Mouse (Mus musculus): ENCODE measurements around the gene Mtus2. TPM values are rescaled to one million over a fixed set of nuclear protein-coding genes. Genes with fewer than 3 reads are reported as not detected.

The Mtus2 gene
- total and polyA plus RNA-seq, 2 experiments from 2014 or later: 35.4 to 45.7 TPM

- WGBS: under 1% methylated on average over 39 of the region's 42 CpGs
- no peak for TF ChIP-seq CTCF (IDR thresholded peaks at IDR 0.05; ENCODE audit: low read depth)
- Histone ChIP-seq H3K9me3 (ENCODE audit: low read length) (no peaks in the 10 kb centered on the region), H3K4me3 (ENCODE audit: low read depth, low read length) (peak overlapping the region; percentile 70), H3K4me1 (ENCODE audit: insufficient read depth) (no peaks in the 10 kb centered on the region; the same call in 1 of the 2 replicates), H3K27ac (ENCODE audit: low read depth, low read length) (peak overlapping the region; percentile 70), H3K36me3 (ENCODE audit: insufficient read depth) (no peaks in the 10 kb centered on the region), H3K4me2 (ENCODE audit: low read depth) (peak overlapping the region; percentile 80), H3K9ac (peak overlapping the region; percentile 67), H3K27me3 (ENCODE audit: insufficient read depth, low read length) (no peaks in the 10 kb centered on the region; the same call in 1 of the 2 replicates)
- peak; percentile 53 for ATAC-seq
- peak; percentile 80 for DNase-seq
Measured at GRCm38 (mm10) chr5:147957592-147958271, 612 bp downstream of the Mtus2 start.

- H3K36me3 ChIP-seq (ENCODE audit: insufficient read depth): no peaks in the 10 kb centered on the region
- no peaks in the 10 kb centered on the region for H3K9me3 ChIP-seq (ENCODE audit: low read length)
- H3K4me2 ChIP-seq (ENCODE audit: low read depth): peak overlapping the region; percentile 80
- ATAC-seq: no peak
- 25% methylated on average over 13 of the region's 13 CpGs for WGBS
- H3K9ac ChIP-seq: 0 out of 2 replicates have a peak overlapping the region, but pooled peaks have one; percentile 67
- DNase-seq: no peak
- TF ChIP-seq CTCF (IDR thresholded peaks at IDR 0.05; ENCODE audit: low read depth): no peak
- no peak overlapping the region for H3K27ac ChIP-seq (ENCODE audit: low read depth, low read length)
- H3K27me3 ChIP-seq (ENCODE audit: insufficient read depth, low read length): no peaks in the 10 kb centered on the region; the same call in 1 of the 2 replicates
- peak overlapping the region; percentile 70 for H3K4me3 ChIP-seq (ENCODE audit: low read depth, low read length)
- no peaks in the 10 kb centered on the region; the same call in 1 of the 2 replicates for H3K4me1 ChIP-seq (ENCODE audit: insufficient read depth)
Measured at GRCm38 (mm10) chr5:147958552-147958951, 1.4 kb downstream of the Mtus2 start.

DNA sequence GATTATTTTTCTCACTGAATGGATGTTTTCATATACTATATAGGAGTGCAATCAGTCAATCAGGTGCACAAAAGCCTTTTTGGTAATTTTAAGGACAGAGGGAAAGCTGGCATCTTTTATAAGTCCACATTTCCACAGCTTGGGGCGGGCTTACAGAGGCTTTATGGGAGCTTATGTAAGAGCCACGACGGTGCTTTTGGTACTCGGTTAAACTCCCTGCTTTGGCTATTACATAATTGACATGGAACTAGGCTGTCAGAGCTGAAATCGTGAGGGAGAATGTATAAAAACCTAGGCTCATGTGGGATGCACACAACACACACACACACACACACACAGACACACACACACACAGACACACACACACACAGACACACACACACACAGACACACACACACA lies 2.0 kb downstream of the Mtus2 start:
- DNase-seq: no peak
- 14% methylated on average over 5 of the region's 5 CpGs for WGBS
- Histone ChIP-seq H3K4me1 (ENCODE audit: insufficient read depth) (no peaks in the 10 kb centered on the region; the same call in 1 of the 2 replicates), H3K27me3 (ENCODE audit: insufficient read depth, low read length) (no peaks in the 10 kb centered on the region; the same call in 1 of the 2 replicates), H3K27ac (ENCODE audit: low read depth, low read length) (no peak overlapping the region), H3K9ac (no peak overlapping the region), H3K4me2 (ENCODE audit: low read depth) (peak overlapping the region; percentile 80; the same call in 1 of the 2 replicates), H3K4me3 (ENCODE audit: low read depth, low read length) (peak overlapping the region; percentile 70), H3K36me3 (ENCODE audit: insufficient read depth) (no peaks in the 10 kb centered on the region), H3K9me3 (ENCODE audit: low read length) (no peaks in the 10 kb centered on the region)
- no peak for TF ChIP-seq CTCF (IDR thresholded peaks at IDR 0.05; ENCODE audit: low read depth)
- ATAC-seq: no peak

GRCm38 (mm10) chr5:147960793-147961192 lies 3.7 kb downstream of the Mtus2 start:
- WGBS: 73% methylated on average over 1 of the region's 1 CpGs
- no peak for ATAC-seq

DNA sequence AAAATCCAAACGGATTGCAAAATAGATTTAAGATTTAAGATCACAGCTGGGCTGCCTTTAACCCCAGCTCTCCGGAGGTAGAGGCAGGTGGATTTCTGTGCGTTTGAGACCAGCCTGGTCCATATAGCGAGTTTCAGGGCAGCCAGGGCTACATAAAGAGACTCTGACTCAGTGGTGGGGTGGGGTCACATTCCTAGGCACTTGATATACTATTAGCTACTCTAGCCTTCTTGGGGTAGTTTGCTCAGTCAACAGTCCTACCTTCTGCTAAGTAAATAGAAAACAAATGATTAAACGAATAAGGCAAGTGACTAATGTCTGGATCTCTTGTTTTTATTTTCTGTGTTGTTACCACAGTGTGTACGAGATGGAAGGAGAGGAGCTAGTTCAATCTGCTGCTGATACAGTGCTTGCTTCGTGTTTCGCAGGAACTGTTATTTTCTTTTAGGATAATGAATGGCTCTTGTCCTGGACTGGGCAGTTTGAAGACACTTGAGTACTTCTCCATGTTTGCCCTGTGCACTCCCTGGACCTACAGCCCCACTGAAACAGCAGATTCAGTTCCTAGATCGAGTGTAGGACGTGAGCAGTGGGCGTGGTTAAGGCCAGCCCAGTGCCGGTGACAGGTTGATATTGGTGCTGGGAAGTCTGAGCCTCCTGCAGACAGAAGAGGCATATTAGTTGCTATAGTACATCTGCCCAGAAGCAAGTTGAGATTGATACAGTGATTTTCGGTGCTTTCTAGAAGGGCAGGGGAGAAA lies 6.9 kb downstream of the Mtus2 start:
- Histone ChIP-seq H3K9me3 (ENCODE audit: low read length) (no peaks in the 10 kb centered on the region), H3K27ac (ENCODE audit: low read depth, low read length) (no peak overlapping the region), H3K27me3 (ENCODE audit: insufficient read depth, low read length) (no peaks in the 10 kb centered on the region), H3K4me1 (ENCODE audit: insufficient read depth) (no peaks in the 10 kb centered on the region), H3K36me3 (ENCODE audit: insufficient read depth) (no peaks in the 10 kb centered on the region), H3K4me2 (ENCODE audit: low read depth) (no peak overlapping the region), H3K4me3 (ENCODE audit: low read depth, low read length) (no peak overlapping the region), H3K9ac (no peak overlapping the region)
- WGBS: 80% methylated on average over 13 of the region's 13 CpGs
- no peak for DNase-seq
- no peak for ATAC-seq
- no peak for TF ChIP-seq CTCF (IDR thresholded peaks at IDR 0.05; ENCODE audit: low read depth)

More at GRCm38 (mm10) chr5:147960793-147961192, 3.7 kb downstream of the Mtus2 start:
- Histone ChIP-seq H3K4me2 (ENCODE audit: low read depth) (no peak overlapping the region), H3K9ac (no peak overlapping the region), H3K4me3 (ENCODE audit: low read depth, low read length) (no peak overlapping the region), H3K27ac (ENCODE audit: low read depth, low read length) (no peak overlapping the region), H3K27me3 (ENCODE audit: insufficient read depth, low read length) (no peaks in the 10 kb centered on the region; the same call in 1 of the 2 replicates), H3K9me3 (ENCODE audit: low read length) (no peaks in the 10 kb centered on the region), H3K4me1 (ENCODE audit: insufficient read depth) (no peaks in the 10 kb centered on the region; the same call in 1 of the 2 replicates), H3K36me3 (ENCODE audit: insufficient read depth) (no peaks in the 10 kb centered on the region)
- no peak for DNase-seq
- peak; percentile 41 for TF ChIP-seq CTCF (IDR thresholded peaks at IDR 0.05; ENCODE audit: low read depth)

DNA sequence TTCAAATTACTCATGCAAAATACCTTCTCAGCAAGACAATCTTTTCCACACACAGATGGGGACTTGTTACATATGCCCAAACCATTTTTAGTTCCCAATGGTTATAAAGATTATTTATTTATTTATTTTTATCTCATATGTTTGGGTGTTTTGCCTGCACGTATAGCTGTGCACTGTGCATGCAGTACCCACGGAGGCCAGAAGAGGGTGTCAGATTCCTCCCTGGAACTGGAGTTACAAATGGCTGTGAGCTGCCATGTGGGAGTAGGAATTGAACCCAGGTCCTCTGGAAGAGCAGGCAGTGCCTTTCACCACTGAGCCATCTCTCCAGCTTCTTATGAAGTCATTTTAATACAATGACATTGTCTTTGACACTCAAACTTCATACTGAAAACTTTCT lies 7.7 kb downstream of the Mtus2 start:
- H3K9ac ChIP-seq: no peak overlapping the region
- no peaks in the 10 kb centered on the region for H3K27me3 ChIP-seq (ENCODE audit: insufficient read depth, low read length)
- H3K36me3 ChIP-seq (ENCODE audit: insufficient read depth): no peaks in the 10 kb centered on the region
- H3K4me1 ChIP-seq (ENCODE audit: insufficient read depth): no peaks in the 10 kb centered on the region
- H3K4me3 ChIP-seq (ENCODE audit: low read depth, low read length): no peak overlapping the region
- H3K4me2 ChIP-seq (ENCODE audit: low read depth): no peak overlapping the region
- TF ChIP-seq CTCF (IDR thresholded peaks at IDR 0.05; ENCODE audit: low read depth): peak; percentile 55
- WGBS: 44% methylated on average over 2 of the region's 2 CpGs
- no peak overlapping the region for H3K27ac ChIP-seq (ENCODE audit: low read depth, low read length)
- DNase-seq (no peak), ATAC-seq (no peak)
- no peaks in the 10 kb centered on the region for H3K9me3 ChIP-seq (ENCODE audit: low read length)

GRCm38 (mm10) chr5:147966646-147967045 lies 9.5 kb downstream of the Mtus2 start:
- TF ChIP-seq CTCF (IDR thresholded peaks at IDR 0.05; ENCODE audit: low read depth): no peak
- H3K27me3 ChIP-seq (ENCODE audit: insufficient read depth, low read length): no peaks in the 10 kb centered on the region
- H3K4me2 ChIP-seq (ENCODE audit: low read depth): no peak overlapping the region
- no peak overlapping the region for H3K4me3 ChIP-seq (ENCODE audit: low read depth, low read length)
- no peak for ATAC-seq
- no peaks in the 10 kb centered on the region for H3K36me3 ChIP-seq (ENCODE audit: insufficient read depth)
- H3K9ac ChIP-seq: no peak overlapping the region
- no peak overlapping the region for H3K27ac ChIP-seq (ENCODE audit: low read depth, low read length)
- no peaks in the 10 kb centered on the region for H3K4me1 ChIP-seq (ENCODE audit: insufficient read depth)
- no peaks in the 10 kb centered on the region for H3K9me3 ChIP-seq (ENCODE audit: low read length)
- no peak for DNase-seq
- 89% methylated on average over 7 of the region's 7 CpGs for WGBS

Data from forebrain, postnatal 0 days (tissue).